Mouse (Mus musculus): ENCODE data around the gene Fkbpl. TPM values are rescaled to one million over a fixed set of nuclear protein-coding genes. Genes with fewer than 3 reads are reported as not detected.

The Fkbpl gene
- polyA plus RNA-seq, 1 experiment from 2014 or later: 12.5 TPM

GRCm38 (mm10) chr17:34685120-34686110 is 40.9 kb downstream of the Fkbpl start:
- DNase-seq (ENCODE audit: low spot score): no peak

GRCm38 (mm10) chr17:34688889-34689288 is 44.3 kb downstream of the Fkbpl start:
- DNase-seq (ENCODE audit: low spot score): no peak

GRCm38 (mm10) chr17:34690458-34690857 is 45.9 kb downstream of the Fkbpl start:
- DNase-seq (ENCODE audit: low spot score): no peak

GRCm38 (mm10) chr17:34692906-34693305 is 48.3 kb downstream of the Fkbpl start:
- DNase-seq (ENCODE audit: low spot score): no peak

Other genes with a start within 250 kb of the Fkbpl start
- 0.71 and 0.94 TPM in 2 replicates for gene BC051142, start 245.9 kb upstream of the Fkbpl start, polyA plus RNA-seq (2015; fragmentation: Nextera tagmentation; extraction: Ambion mirVana)
- 0.09 and 0.13 TPM in 2 replicates for gene Btnl4, start 167.4 kb upstream of the Fkbpl start, polyA plus RNA-seq (2015; fragmentation: Nextera tagmentation; extraction: Ambion mirVana)
- 0.12 and 0.20 TPM in 2 replicates for gene Btnl6, start 127.4 kb upstream of the Fkbpl start, polyA plus RNA-seq (2015; fragmentation: Nextera tagmentation; extraction: Ambion mirVana)
- 1.4 and 2.0 TPM in 2 replicates for gene Notch4, start 80.5 kb upstream of the Fkbpl start, polyA plus RNA-seq (2015; fragmentation: Nextera tagmentation; extraction: Ambion mirVana)
- 228 and 241 TPM in 2 replicates for gene Gpsm3, start 55.0 kb upstream of the Fkbpl start, polyA plus RNA-seq (2015; fragmentation: Nextera tagmentation; extraction: Ambion mirVana)
- 10.4 and 13.3 TPM in 2 replicates for gene Pbx2, start 53.5 kb upstream of the Fkbpl start, polyA plus RNA-seq (2015; fragmentation: Nextera tagmentation; extraction: Ambion mirVana)
- 2.5 and 4.0 TPM in 2 replicates for gene Ager, start 46.9 kb upstream of the Fkbpl start, polyA plus RNA-seq (2015; fragmentation: Nextera tagmentation; extraction: Ambion mirVana)
- gene Rnf5, start 41.1 kb upstream of the Fkbpl start, polyA plus RNA-seq (2015; fragmentation: Nextera tagmentation; extraction: Ambion mirVana): 135 and 144 TPM in 2 replicates
- gene Agpat1, start 40.5 kb upstream of the Fkbpl start, polyA plus RNA-seq (2015; fragmentation: Nextera tagmentation; extraction: Ambion mirVana): 37.5 and 44.9 TPM in 2 replicates
- gene Egfl8, start 28.8 kb upstream of the Fkbpl start, polyA plus RNA-seq (2015; fragmentation: Nextera tagmentation; extraction: Ambion mirVana): 3.1 and 3.3 TPM in 2 replicates
- 38.4 and 45.5 TPM in 2 replicates for gene Ppt2, start 16.3 kb upstream of the Fkbpl start, polyA plus RNA-seq (2015; fragmentation: Nextera tagmentation; extraction: Ambion mirVana)
- gene Prrt1, start 15.2 kb upstream of the Fkbpl start, polyA plus RNA-seq (2015; fragmentation: Nextera tagmentation; extraction: Ambion mirVana): 37.4 and 39.4 TPM in 2 replicates
- 56.6 and 60.8 TPM in 2 replicates for gene Atf6b, start 2.4 kb downstream of the Fkbpl start, polyA plus RNA-seq (2015; fragmentation: Nextera tagmentation; extraction: Ambion mirVana)
- gene Tnxb, start 25.8 kb downstream of the Fkbpl start, polyA plus RNA-seq (2015; fragmentation: Nextera tagmentation; extraction: Ambion mirVana): 0.54 and 0.59 TPM in 2 replicates
- gene C4b, start 99.1 kb downstream of the Fkbpl start, polyA plus RNA-seq (2015; fragmentation: Nextera tagmentation; extraction: Ambion mirVana): 0.32 and 0.49 TPM in 2 replicates
- gene Cyp21a1, start 159.8 kb downstream of the Fkbpl start, polyA plus RNA-seq (2015; fragmentation: Nextera tagmentation; extraction: Ambion mirVana): not detected in 2 replicates
- gene Stk19, start 192.2 kb downstream of the Fkbpl start, polyA plus RNA-seq (2015; fragmentation: Nextera tagmentation; extraction: Ambion mirVana): 39.3 and 48.6 TPM in 2 replicates
- gene Dxo, start 192.3 kb downstream of the Fkbpl start, polyA plus RNA-seq (2015; fragmentation: Nextera tagmentation; extraction: Ambion mirVana): 48.8 and 53.3 TPM in 2 replicates
- gene Skiv2l, start 205.4 kb downstream of the Fkbpl start, polyA plus RNA-seq (2015; fragmentation: Nextera tagmentation; extraction: Ambion mirVana): 49.7 and 50.1 TPM in 2 replicates
- gene Nelfe, start 205.6 kb downstream of the Fkbpl start, polyA plus RNA-seq (2015; fragmentation: Nextera tagmentation; extraction: Ambion mirVana): 82.4 and 88.6 TPM in 2 replicates
- gene Cfb, start 217.8 kb downstream of the Fkbpl start, polyA plus RNA-seq (2015; fragmentation: Nextera tagmentation; extraction: Ambion mirVana): 5.2 and 6.2 TPM in 2 replicates
- gene Zbtb12, start 234.7 kb downstream of the Fkbpl start, polyA plus RNA-seq (2015; fragmentation: Nextera tagmentation; extraction: Ambion mirVana): 1.6 and 1.7 TPM in 2 replicates
- gene Gm20547, start 237.3 kb downstream of the Fkbpl start, polyA plus RNA-seq (2015; fragmentation: Nextera tagmentation; extraction: Ambion mirVana): not detected in 2 replicates